Mouse (Mus musculus) CH12.LX (cell line): Measurements from ENCODE around the gene Sox4. TPM values are rescaled to one million over a fixed set of nuclear protein-coding genes. Genes with fewer than 3 reads are reported as not detected.

Experiments
- DNase-seq: peaks from one replicate; pipeline ENCODE4 v3.0.0-alpha.2; 2013; ENCODE audit errors: extremely low read depth
- H3K27ac ChIP-seq: 2 replicates; pipeline ENCODE4 v1.5.1; 2012; ENCODE audit warnings: low read depth, mild to moderate bottlenecking, control low read depth, moderate library complexity; ENCODE audit not compliant: insufficient read depth
- H3K27me3 ChIP-seq: replicated peaks from 2 replicates; pipeline ENCODE3; 2012; ENCODE audit warnings: inconsistent platforms
- H3K36me3 ChIP-seq, 2 experiments: replicated peaks in 1 of 2; 2 replicates each; pipeline versions ENCODE3 to v1.6.1; 2012; ENCODE audit warnings: inconsistent platforms in 1 of 2, low read length in 1 of 2, mild to moderate bottlenecking in 1 of 2, mixed read lengths in 1 of 2, moderate library complexity in 1 of 2; ENCODE audit not compliant: control insufficient read depth in 1 of 2, insufficient read depth in 1 of 2
- H3K4me1 ChIP-seq, 2 experiments: 2 replicates each; pipeline ENCODE4 v1.6.1; 2012; ENCODE audit warnings: inconsistent platforms in 1 of 2, moderate library complexity in 1 of 2; ENCODE audit not compliant: insufficient read depth in 2 of 2, control insufficient read depth in 1 of 2
- H3K4me2 ChIP-seq: 2 replicates; pipeline ENCODE4 v1.6.1; 2012; ENCODE audit warnings: low read depth, mild to moderate bottlenecking, control low read depth; ENCODE audit not compliant: poor library complexity, insufficient read depth, severe bottlenecking
- H3K4me3 ChIP-seq, 3 experiments: fragments of 150-350 bp in 1 of 3; sonication (generic) in 1 of 3; replicated peaks in 1 of 3; 2 replicates each; pipeline versions ENCODE3 to v1.5.1; 2011 to 2012; ENCODE audit warnings: low read depth in 2 of 3, low read length in 2 of 3, mild to moderate bottlenecking in 2 of 3, moderate library complexity in 2 of 3, control low read depth in 1 of 3, improper control_type of control experiment in 1 of 3, inconsistent platforms in 1 of 3, mixed read lengths in 1 of 3; ENCODE audit not compliant: poor library complexity in 1 of 3
- H3K79me2 ChIP-seq: replicated peaks from 2 replicates; pipeline ENCODE4 v1.6.1; 2012; ENCODE audit warnings: mild to moderate bottlenecking, moderate library complexity; ENCODE audit not compliant: control insufficient read depth, poor library complexity, insufficient read depth, severe bottlenecking; ENCODE audit errors: extremely low read depth
- H3K9ac ChIP-seq: 2 replicates; pipeline ENCODE4 v1.6.1; 2012; ENCODE audit warnings: low read depth, mild to moderate bottlenecking, control low read depth, moderate library complexity; ENCODE audit not compliant: insufficient read depth
- H3K9me3 ChIP-seq: replicated peaks from 2 replicates; pipeline ENCODE3; 2012; ENCODE audit warnings: low read length, inconsistent platforms, mixed read lengths
- E2F4 ChIP-seq: IDR thresholded peaks from 2 replicates; pipeline ENCODE4 v1.6.1; 2011; ENCODE audit warnings: low read depth, low read length, improper control_type of control experiment; ENCODE audit not compliant: insufficient replicate concordance
- EP300 ChIP-seq: IDR thresholded peaks from 2 replicates; pipeline ENCODE4 v1.6.1; 2011; ENCODE audit warnings: low read length, improper control_type of control experiment
- GABPA ChIP-seq: IDR thresholded peaks from 2 replicates; pipeline ENCODE4 v1.6.1; 2012; ENCODE audit warnings: low read depth, low read length, improper control_type of control experiment, inconsistent platforms; ENCODE audit not compliant: insufficient replicate concordance
- HCFC1 ChIP-seq: IDR thresholded peaks from 2 replicates; pipeline ENCODE4 v1.6.1; 2012; ENCODE audit warnings: low read depth, mild to moderate bottlenecking, inconsistent platforms, low read length, improper control_type of control experiment
- IRF4 ChIP-seq: IDR thresholded peaks from 2 replicates; pipeline ENCODE4 v1.6.1; 2014; ENCODE audit warnings: low read depth, mild to moderate bottlenecking, inconsistent platforms, low read length, improper control_type of control experiment
- JUN ChIP-seq: IDR thresholded peaks from 2 replicates; pipeline ENCODE4 v1.6.1; 2011; ENCODE audit warnings: low read depth, mild to moderate bottlenecking, low read length, improper control_type of control experiment, moderate library complexity; ENCODE audit not compliant: insufficient read depth
- JUND ChIP-seq: conservative IDR thresholded peaks from 2 replicates; pipeline ENCODE4 v1.6.1; 2011; ENCODE audit warnings: low read depth, low read length, improper control_type of control experiment
- KAT2A ChIP-seq: IDR thresholded peaks from 2 replicates; pipeline ENCODE4 v1.6.1; 2012; ENCODE audit warnings: low read length, improper control_type of control experiment, inconsistent platforms; ENCODE audit not compliant: insufficient replicate concordance
- MAFK ChIP-seq: IDR thresholded peaks from 2 replicates; pipeline ENCODE4 v1.6.1; 2011; ENCODE audit warnings: low read length, improper control_type of control experiment; ENCODE audit not compliant: insufficient replicate concordance
- MAZ ChIP-seq: IDR thresholded peaks from 2 replicates; pipeline ENCODE4 v1.6.1; 2012; ENCODE audit warnings: low read depth, mild to moderate bottlenecking, inconsistent platforms, low read length, improper control_type of control experiment, moderate library complexity
- NELFE ChIP-seq: IDR thresholded peaks from 2 replicates; pipeline ENCODE4 v1.6.1; 2011; ENCODE audit warnings: low read depth, low read length, improper control_type of control experiment
- NRF1 ChIP-seq: IDR thresholded peaks from 2 replicates; pipeline ENCODE4 v1.6.1; 2014; ENCODE audit warnings: low read depth, mild to moderate bottlenecking, inconsistent platforms, low read length, improper control_type of control experiment, moderate library complexity
- PAX5 ChIP-seq: IDR thresholded peaks from 2 replicates; pipeline ENCODE4 v1.6.1; 2012; ENCODE audit warnings: low read length, inconsistent platforms, mixed read lengths
- RAD21 ChIP-seq: IDR thresholded peaks from 2 replicates; pipeline ENCODE4 v1.6.1; 2011; ENCODE audit warnings: low read depth, mild to moderate bottlenecking, low read length, improper control_type of control experiment, moderate library complexity
- RCOR1 ChIP-seq: conservative IDR thresholded peaks from 2 replicates; pipeline ENCODE4 v1.6.1; 2012; ENCODE audit warnings: low read depth, mild to moderate bottlenecking, inconsistent platforms, low read length, improper control_type of control experiment
- SIN3A ChIP-seq: IDR thresholded peaks from 2 replicates; pipeline ENCODE4 v1.6.1; 2012; ENCODE audit warnings: low read length, improper control_type of control experiment, inconsistent platforms
- TCF12 ChIP-seq: IDR thresholded peaks from 2 replicates; pipeline ENCODE4 v1.6.1; 2014; ENCODE audit warnings: low read depth, mild to moderate bottlenecking, inconsistent platforms, low read length, improper control_type of control experiment
- UBTF ChIP-seq: IDR thresholded peaks from 2 replicates; pipeline ENCODE4 v1.6.1; 2012; ENCODE audit warnings: low read depth, mild to moderate bottlenecking, inconsistent platforms, low read length, improper control_type of control experiment, moderate library complexity
- USF1 ChIP-seq: IDR thresholded peaks from 2 replicates; pipeline ENCODE4 v1.6.1; 2014; ENCODE audit warnings: low read depth, mild to moderate bottlenecking, inconsistent platforms, low read length, improper control_type of control experiment
- ZKSCAN1 ChIP-seq: IDR thresholded peaks from 2 replicates; pipeline ENCODE4 v1.6.1; 2012; ENCODE audit warnings: low read depth, inconsistent platforms, low read length, improper control_type of control experiment, borderline replicate concordance
- dilution Hi-C: fragments of 300-500 bp; cut with MboI; formaldehyde crosslinking; loops from 2 replicates; pipeline ENCODE4 v1.14.3; 2020; ENCODE audit warnings: low sequenced_read_pairs; ENCODE audit not compliant: extremely low pct_unique_long_range_greater_than_20kb, extremely low pct_ligation_motif_present
- in situ Hi-C: fragments of 300-500 bp; cut with MboI; formaldehyde crosslinking; loops from 3 replicates; pipeline ENCODE4 v1.14.3; 2019; ENCODE audit warnings: low sequenced_read_pairs, low pct_ligation_motif_present, low pct_unique_long_range_greater_than_20kb, mixed read lengths
- polyA plus RNA-seq: library from polyadenylated mRNA; unstranded; fragments of >175 nt; gene quantifications from 2 replicates; pipeline ENCODE4 v1.2.1, GENCODE M21; 2012; ENCODE audit warnings: low read depth; ENCODE audit not compliant: insufficient read length
- total RNA-seq, 2 experiments: library from RNA; depleted of rRNA; stranded (reverse); fragments of 300-350 nt in 1 of 2; fragments of >200 nt in 1 of 2; gene quantifications; 2 replicates each; pipeline ENCODE4 v1.2.3; 2012 to 2014

Sox4 gene
- total and polyA plus RNA-seq, 3 experiments, result not detected

- Histone ChIP-seq H3K27me3 (no peaks in the 10 kb centered on the region), H3K9ac (no peak overlapping the region), H3K4me2 (no peak overlapping the region), H3K27ac (no peak overlapping the region), H3K4me1 (no peaks in the 10 kb centered on the region), H3K4me3 (no peak overlapping the region), H3K9me3 (peaks cover 24% of the 10 kb centered on the region), H3K36me3 (no peaks in the 10 kb centered on the region), H3K79me2 (no peaks in the 10 kb centered on the region)
- in situ Hi-C loops, result no loop called here
- dilution Hi-C loops, result no loop called here
- TF ChIP-seq SIN3A, result no peak
- TF ChIP-seq NELFE, result no peak
- no peak for TF ChIP-seq EP300
- no peak for DNase-seq
These were observed 4.1 kb downstream of the Sox4 start for GRCm38 (mm10) chr13:28949279-28949915.

DNA sequence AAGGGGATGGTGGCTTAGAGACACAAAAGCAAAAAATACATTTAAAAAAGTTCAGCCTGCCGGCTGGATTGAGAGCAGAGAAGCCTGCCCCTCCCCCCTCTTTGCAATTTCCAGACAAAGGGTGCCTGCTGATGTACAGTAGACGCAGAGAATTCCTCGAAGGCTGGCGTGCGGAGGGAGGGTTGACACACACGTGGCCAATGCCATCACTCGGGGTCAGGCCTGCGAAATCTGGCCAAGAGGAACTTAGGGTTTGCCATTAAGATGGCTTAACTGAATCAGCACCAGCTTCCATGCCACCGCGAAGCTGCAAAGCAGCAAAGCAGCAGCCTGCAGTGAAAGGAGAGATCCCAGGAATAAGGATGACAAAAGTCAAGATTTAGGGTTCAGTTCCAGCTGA lies 5.0 kb downstream of the Sox4 start:
- dilution Hi-C loops (no loop called here), in situ Hi-C loops (no loop called here)
- no peaks in the 10 kb centered on the region for H3K79me2 ChIP-seq
- H3K27ac ChIP-seq, result no peak overlapping the region
- H3K4me2 ChIP-seq, result no peak overlapping the region
- H3K9ac ChIP-seq, result no peak overlapping the region
- no peaks in the 10 kb centered on the region for H3K27me3 ChIP-seq
- peaks cover 23% of the 10 kb centered on the region for H3K9me3 ChIP-seq
- DNase-seq, result no peak
- TF ChIP-seq ZKSCAN1 (no peak), NRF1 (no peak), MAFK (no peak), JUND (no peak)
- no peaks in the 10 kb centered on the region for H3K36me3 ChIP-seq
- H3K4me1 ChIP-seq, result no peaks in the 10 kb centered on the region
- H3K4me3 ChIP-seq, result no peak overlapping the region

DNA sequence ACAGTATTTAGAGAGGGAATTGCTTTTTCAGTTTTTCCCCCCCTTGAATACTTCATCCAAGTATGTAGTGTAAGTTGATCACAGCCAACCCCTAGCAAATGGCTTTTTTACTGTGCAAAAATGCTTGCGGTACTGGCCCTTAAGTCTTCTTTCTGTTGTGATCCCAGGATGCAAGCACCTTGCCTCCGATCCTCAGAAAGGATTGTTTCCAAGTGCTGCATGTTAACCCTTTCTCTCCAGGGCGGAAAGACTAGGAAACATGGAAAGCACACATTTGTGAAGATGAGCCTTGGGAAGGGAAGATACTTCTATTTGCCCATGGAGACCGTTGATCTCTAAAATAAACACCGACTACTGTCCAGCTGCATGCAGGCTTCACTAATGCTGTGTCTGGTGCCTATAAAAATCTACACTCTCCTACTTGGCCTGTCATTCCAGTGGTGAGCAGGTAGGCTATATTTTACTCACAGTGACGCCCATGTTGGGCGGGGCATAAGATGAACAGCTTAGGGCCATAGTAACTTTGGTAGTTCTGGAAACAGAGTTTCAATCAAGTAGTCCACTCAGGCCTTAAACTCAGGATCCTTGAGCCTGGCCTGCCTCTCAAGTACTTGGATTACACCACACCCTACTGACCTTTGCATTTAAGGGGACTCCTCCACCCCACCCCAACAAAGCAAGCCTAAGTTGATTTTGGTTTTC lies 5.6 kb downstream of the Sox4 start:
- Histone ChIP-seq H3K4me3 (no peak overlapping the region), H3K9ac (no peak overlapping the region), H3K27me3 (no peaks in the 10 kb centered on the region), H3K36me3 (no peaks in the 10 kb centered on the region), H3K4me2 (no peak overlapping the region), H3K79me2 (no peaks in the 10 kb centered on the region), H3K9me3 (peaks cover 16% of the 10 kb centered on the region), H3K27ac (no peak overlapping the region), H3K4me1 (no peaks in the 10 kb centered on the region)
- dilution Hi-C loops (no loop called here), in situ Hi-C loops (no loop called here)
- DNase-seq, result no peak
- TF ChIP-seq RAD21 (no peak), IRF4 (no peak), PAX5 (no peak), TCF12 (no peak), RCOR1 (no peak), MAZ (no peak), HCFC1 (no peak), KAT2A (no peak), JUN (no peak), GABPA (no peak), USF1 (no peak), UBTF (no peak), JUND (no peak), E2F4 (no peak)
